Mouse (Mus musculus): ENCODE measurements around the gene Lrrc15.

The Lrrc15 gene

DNA sequence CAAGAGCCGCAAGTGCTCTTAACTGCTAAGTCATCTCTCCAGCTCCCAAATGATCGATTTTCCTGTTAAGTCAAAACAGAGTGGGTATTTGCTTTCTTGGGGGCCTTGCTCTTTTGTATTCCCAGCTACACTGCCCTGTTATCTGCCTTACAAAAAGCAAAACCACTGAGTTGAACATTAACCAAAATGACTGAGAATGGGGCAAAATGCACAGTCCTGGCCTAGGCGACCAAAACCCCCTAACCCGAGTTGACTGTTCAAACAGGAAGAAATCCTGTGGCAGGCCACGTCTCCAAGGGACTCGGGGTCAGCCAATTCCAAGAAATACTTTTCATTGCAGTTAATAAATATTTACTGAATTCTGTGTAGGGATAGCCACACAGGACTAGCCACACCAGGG, 44.3 kb downstream of the Lrrc15 start:
- no peak for DNase-seq (ENCODE audit: extremely low spot score, low read depth, low spot score)

DNA sequence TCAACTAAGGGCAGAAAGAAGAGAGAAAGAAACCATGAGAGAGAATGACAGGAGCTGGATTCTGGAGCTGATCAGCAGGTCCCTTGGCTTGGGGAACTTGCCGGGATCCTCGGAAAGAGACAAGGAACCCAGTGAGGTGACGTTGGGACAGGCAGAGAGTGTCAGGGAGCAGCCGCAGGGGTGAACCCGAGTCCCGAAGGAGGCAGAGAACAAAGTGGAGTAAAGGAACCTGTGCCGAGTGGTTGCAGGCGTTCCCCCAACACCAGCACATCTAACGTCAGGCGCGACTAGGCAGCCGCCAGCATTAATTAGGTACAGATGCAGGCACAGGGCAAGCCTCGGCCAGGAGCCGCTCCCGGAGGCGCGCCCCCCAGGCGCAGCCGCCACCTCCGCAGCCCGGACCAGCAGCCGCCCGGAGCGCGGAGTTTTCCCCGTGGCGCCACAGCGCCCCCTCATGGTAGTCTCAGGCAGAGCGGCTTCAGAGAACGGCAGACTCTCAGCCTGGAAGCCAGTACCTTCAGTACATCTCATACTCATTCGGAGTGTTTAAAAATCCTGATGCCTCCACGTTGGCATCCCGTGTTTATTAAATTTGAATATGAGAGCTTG, 46.9 kb downstream of the Lrrc15 start:
- no peak for DNase-seq (ENCODE audit: extremely low spot score, low read depth, low spot score)

DNA sequence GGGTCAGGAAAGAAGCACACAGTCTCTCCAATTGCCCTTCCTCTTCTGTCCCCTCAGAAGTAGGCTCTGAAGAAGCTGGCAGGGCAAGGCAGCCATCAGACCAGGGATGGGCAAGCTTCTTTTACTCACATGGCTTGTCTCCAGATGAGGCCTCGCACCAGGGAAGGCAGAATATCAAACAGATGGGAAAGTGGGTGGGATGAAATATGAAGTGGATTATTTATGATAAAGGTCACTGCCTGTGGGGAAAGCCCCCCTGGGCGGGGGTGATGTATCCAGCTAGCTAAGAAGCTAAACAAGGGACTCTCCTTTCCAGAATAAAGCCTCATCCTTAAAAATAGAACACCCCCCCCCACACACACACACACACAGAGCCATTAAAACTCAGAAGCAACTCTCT, 47.5 kb downstream of the Lrrc15 start:
- no peak for DNase-seq (ENCODE audit: extremely low spot score, low read depth, low spot score)

DNA sequence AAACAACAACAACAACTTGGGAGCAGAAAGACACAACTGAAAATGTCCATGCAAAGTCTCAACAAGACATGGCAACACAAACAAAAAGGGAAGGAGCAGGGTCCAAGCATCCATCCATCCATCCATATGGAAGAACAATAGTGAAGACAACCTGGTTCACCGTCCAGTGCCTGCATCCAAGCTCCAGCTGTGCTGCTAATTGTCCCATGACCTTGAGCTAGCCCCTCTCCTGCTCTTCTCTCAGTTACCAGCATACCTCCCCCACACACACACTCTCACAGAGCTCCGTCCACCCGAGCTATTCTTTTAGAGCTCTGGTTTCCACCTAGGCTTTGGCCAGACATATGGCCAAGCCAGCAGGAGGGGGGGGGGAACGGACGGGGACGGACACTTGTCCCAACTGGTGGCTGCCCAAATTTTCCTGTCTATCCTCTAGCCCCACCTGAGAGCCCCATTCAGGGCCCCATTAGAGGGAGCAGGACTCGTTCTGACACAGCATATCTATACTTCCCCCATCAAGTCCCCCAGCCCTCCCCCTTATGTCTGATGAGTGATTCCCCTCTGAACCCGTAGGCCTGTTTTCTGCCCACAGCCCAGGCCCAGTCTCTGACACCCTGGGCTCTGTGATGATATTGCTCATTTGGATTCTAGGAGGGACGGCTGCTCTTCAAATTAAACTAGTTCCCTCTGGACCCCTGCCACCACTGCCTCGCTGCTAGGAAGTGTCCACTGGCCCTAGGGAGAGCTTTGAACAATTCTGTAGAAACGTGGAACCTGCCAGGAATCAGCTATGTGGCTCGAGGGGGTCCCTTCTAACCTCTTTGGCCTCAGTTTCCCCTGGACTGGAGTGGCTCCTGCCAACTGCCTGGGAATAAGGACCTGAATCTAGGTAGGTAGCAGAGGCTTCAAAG, 48.2 kb downstream of the Lrrc15 start:
- DNase-seq (ENCODE audit: extremely low spot score, low read depth, low spot score), result no peak

DNA sequence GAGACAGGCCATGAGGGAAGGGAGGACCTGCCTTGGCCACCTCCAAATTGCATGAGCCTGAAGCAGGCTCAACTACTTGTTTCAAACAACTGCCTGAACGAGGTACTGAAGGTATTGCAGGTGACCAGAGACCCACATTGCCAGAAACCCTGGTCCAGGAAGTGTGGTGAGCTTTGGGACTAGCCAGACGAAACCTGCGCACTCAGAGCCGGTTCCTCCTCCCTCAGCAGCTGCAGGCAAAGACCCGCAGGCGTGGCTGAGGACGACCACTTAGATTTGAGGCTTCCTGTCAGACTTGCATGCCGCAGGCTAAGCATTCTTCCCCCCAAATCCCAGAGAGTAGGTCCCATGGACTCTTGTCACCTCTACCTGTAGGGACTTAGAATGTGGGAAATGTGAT, 49.0 kb downstream of the Lrrc15 start:
- DNase-seq (ENCODE audit: extremely low spot score, low read depth, low spot score), result no peak

DNA sequence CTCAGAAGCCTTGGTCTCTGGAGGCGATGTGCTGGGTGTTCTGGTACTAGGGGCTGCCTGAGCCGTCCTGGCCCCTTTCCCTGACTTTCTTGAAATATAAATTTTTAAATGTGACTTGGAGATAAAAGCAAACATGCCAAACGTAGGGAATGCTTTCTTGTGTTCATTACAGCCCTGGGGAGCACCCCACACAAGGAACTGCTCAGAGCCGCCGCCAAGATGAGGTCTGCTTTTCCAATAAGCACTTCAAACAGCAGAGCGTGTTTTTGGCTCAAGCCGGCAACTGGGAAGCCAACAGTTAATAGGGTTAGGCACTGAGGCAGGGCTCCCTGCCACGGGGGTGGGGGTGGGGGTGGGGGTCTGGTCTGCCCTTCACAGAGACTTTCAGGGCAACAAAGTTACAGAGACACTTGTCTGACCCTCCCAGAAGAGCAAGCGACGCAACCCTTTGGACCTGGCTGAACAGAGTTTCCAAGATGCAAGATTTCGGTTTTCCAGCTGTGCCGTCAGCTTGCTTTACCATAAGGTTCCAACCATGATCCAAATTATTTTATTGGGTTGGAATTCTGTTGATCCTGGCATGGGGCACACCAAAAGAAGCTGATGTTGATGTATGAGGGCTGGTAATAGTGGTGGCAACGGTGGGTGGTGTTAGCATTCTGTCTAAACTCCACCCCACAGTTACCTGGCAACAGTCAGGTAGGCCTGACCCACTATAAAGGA, 51.0 kb downstream of the Lrrc15 start:
- no peak for DNase-seq (ENCODE audit: extremely low spot score, low read depth, low spot score)

DNA sequence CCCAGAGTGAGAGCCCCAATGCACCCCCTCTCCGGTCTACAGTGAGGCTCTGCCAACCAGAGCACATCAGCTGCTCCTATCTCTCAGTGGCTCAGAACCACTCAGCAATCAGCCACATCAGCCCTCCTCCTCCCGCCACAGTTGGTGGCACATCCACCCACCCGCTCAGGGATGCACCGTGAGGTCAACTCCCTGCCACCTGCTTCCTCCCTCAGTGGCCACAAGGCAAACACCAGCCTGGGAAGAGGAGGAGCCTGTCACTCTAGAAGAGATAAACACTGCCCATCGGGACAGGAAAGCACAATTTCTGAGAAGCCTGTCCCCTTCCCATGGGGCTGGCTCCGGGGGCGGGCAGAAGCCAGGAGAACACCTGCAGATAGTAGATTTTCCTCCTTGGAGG, 55.7 kb downstream of the Lrrc15 start:
- DNase-seq (ENCODE audit: extremely low spot score, low read depth, low spot score), result no peak

DNA sequence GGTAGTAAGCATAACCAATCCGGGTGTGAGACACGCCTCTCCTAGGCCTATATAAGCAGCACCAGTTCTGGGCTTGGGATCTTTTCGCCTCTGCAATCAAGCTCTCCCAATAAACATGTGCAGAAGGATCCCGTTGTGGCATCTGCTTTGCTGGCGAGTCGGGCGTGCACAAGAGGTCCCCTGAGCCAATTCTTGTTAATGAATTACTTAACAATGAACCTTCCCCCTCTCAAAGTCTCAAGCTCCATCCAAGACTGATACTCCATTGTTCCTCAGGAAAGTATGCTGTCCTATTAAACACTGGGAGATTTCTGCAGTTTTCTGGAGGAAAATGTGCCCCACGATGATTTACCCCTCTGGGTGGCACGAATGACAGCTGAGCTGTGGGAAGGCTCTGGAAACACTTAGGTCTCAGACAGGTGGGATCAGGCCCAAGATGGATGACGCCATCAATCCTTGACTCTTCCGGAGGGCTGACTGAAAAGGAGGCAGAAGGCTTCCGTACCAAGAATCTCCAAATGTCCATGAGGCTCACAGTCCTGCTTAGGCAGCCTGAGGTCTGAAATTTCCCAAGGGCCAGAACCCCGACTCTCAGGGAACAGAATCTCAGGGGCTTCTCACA, 61.8 kb downstream of the Lrrc15 start:
- no peak for DNase-seq (ENCODE audit: extremely low spot score, low read depth, low spot score)

Measured in hindlimb bud, embryonic 11.5 days (tissue).